Comparison of ENCODE assay signal across 16 mouse cellular contexts in genomic region chr10:75707901-75708632, GRCm38 (mm10). TPM values are rescaled to one million over a fixed set of nuclear protein-coding genes. Genes with fewer than 3 reads are reported as not detected.
DNase-seq lines count a peak whose midpoint lies in the region; ATAC-seq and TF ChIP-seq lines count a peak whose summit lies in the region.
"Had no signal": no experiment of that assay in that cellular context is flagged by ENCODE, and none has a peak within 500 bp of the region (broad histone marks: within the 10 kb centered on the region; RNA-seq: fewer than 3 reads in every experiment).

No protein-coding gene starts in this region.

- no peaks in the 10 kb centered on the region for H3K27me3 ChIP-seq in heart, embryonic 12.5 days (replicated peaks)
- no peaks in the 10 kb centered on the region for H3K27me3 ChIP-seq in liver, embryonic 12.5 days (replicated peaks)
- H3K27me3 ChIP-seq in liver, postnatal 0 days (ENCODE audit: insufficient read depth, low read length) = no peaks in the 10 kb centered on the region
- H3K27me3 ChIP-seq: embryonic facial prominence, embryonic 13.5 days; forebrain, embryonic 15.5 days; neural tube, embryonic 13.5 days had no signal

- WGBS in heart, embryonic 12.5 days = 89% methylated on average over 3 of the region's 3 CpGs
- WGBS in liver, embryonic 12.5 days (ENCODE audit: insufficient replicate concordance) = 78% methylated on average over 3 of the region's 3 CpGs
- WGBS in liver, postnatal 0 days (ENCODE audit: insufficient replicate concordance) = 82% methylated on average over 3 of the region's 3 CpGs

- DNase-seq in heart, adult 18-20 months = peak; percentile 42 to 74
- DNase-seq in liver, postnatal 0 days = no peak
- peak; percentile 36 for DNase-seq in Muller cell, postnatal 12 days (ENCODE audit: inconsistent ontology term)
- DNase-seq in heart, postnatal 10 days = peak; percentile 64 to 70
- DNase-seq: cerebellum, adult 11 months; kidney, adult 11 months; layer of hippocampus, adult 9-11 months had no signal

- intact Hi-C loops in heart, postnatal 10 days (cut with DNase I) = no loop called here

- H3K4me1 ChIP-seq in heart, embryonic 12.5 days (replicated peaks) = peaks cover 27% of the 10 kb centered on the region
- peaks cover 53% of the 10 kb centered on the region for H3K4me1 ChIP-seq in liver, embryonic 12.5 days
- peaks cover 23% of the 10 kb centered on the region for H3K4me1 ChIP-seq in liver, postnatal 0 days (ENCODE audit: insufficient read depth)
- H3K4me1 ChIP-seq: embryonic facial prominence, embryonic 13.5 days; limb, embryonic 10.5 days had no signal

- no peak for TF ChIP-seq EP300 in liver, postnatal 0 days (IDR thresholded peaks at IDR 0.05; ENCODE audit: low read depth)

- H3K4me3 ChIP-seq in heart, embryonic 12.5 days = no peak overlapping the region
- no peak overlapping the region for H3K4me3 ChIP-seq in liver, embryonic 12.5 days
- no peak overlapping the region for H3K4me3 ChIP-seq in liver, postnatal 0 days (ENCODE audit: low read depth, low read length)
- H3K4me3 ChIP-seq: embryonic facial prominence, embryonic 13.5 days; forebrain, embryonic 15.5 days; limb, embryonic 10.5 days; neural tube, embryonic 13.5 days had no signal

- H3K36me3 ChIP-seq in heart, embryonic 12.5 days = peaks cover 64% of the 10 kb centered on the region
- peaks cover 89% of the 10 kb centered on the region for H3K36me3 ChIP-seq in liver, embryonic 12.5 days
- peaks cover 57% of the 10 kb centered on the region for H3K36me3 ChIP-seq in liver, postnatal 0 days (replicated peaks; ENCODE audit: insufficient read depth, low read length)

- H3K9me3 ChIP-seq in heart, embryonic 12.5 days (replicated peaks) = no peaks in the 10 kb centered on the region
- no peaks in the 10 kb centered on the region for H3K9me3 ChIP-seq in liver, embryonic 12.5 days (replicated peaks)
- no peaks in the 10 kb centered on the region for H3K9me3 ChIP-seq in liver, postnatal 0 days (ENCODE audit: low read length)
- H3K9me3 ChIP-seq: embryonic facial prominence, embryonic 13.5 days; forebrain, embryonic 15.5 days; limb, embryonic 10.5 days; neural tube, embryonic 13.5 days had no signal

- no peak for TF ChIP-seq CTCF in liver, postnatal 0 days (IDR thresholded peaks at IDR 0.05; ENCODE audit: low read depth)

- H3K27ac ChIP-seq in heart, embryonic 12.5 days (ENCODE audit: poor library complexity, severe bottlenecking) = no peak overlapping the region
- peak overlapping the region; percentile 97 for H3K27ac ChIP-seq in liver, embryonic 12.5 days
- H3K27ac ChIP-seq in liver, postnatal 0 days (ENCODE audit: low read depth) = no peak overlapping the region
- H3K27ac ChIP-seq: embryonic facial prominence, embryonic 13.5 days; forebrain, embryonic 15.5 days; limb, embryonic 10.5 days; neural tube, embryonic 13.5 days had no signal

- H3K9ac ChIP-seq in heart, embryonic 12.5 days = no peak overlapping the region
- H3K9ac ChIP-seq in liver, embryonic 12.5 days = no peak overlapping the region; the same call in 1 of the 2 replicates
- no peak overlapping the region for H3K9ac ChIP-seq in liver, postnatal 0 days (replicated peaks)
- H3K9ac ChIP-seq: embryonic facial prominence, embryonic 13.5 days; forebrain, embryonic 15.5 days; neural tube, embryonic 13.5 days had no signal

- H3K4me2 ChIP-seq in heart, embryonic 12.5 days = no peak overlapping the region
- no peak overlapping the region for H3K4me2 ChIP-seq in liver, embryonic 12.5 days
- H3K4me2 ChIP-seq in liver, postnatal 0 days (ENCODE audit: low read depth, low read length) = no peak overlapping the region
- H3K4me2 ChIP-seq: embryonic facial prominence, embryonic 13.5 days; forebrain, embryonic 15.5 days; neural tube, embryonic 13.5 days had no signal

- no peak for ATAC-seq in heart, embryonic 12.5 days (ENCODE audit: insufficient number of reproducible peaks, low FRiP score)
- ATAC-seq in liver, embryonic 12.5 days = no peak
- no peak for ATAC-seq in liver, postnatal 0 days
- ATAC-seq in megakaryocyte progenitor cell, adult 5-6 weeks (replicated peaks; ENCODE audit: poor library complexity) = no peak
- ATAC-seq in frontal cortex, adult (ENCODE audit: low TSS enrichment) = no peak
- ATAC-seq: CD4-positive, CD25-positive, alpha-beta regulatory T cell, adult 4 months had no signal

RNA-seq across cellular contexts. Expression of gene Cabin1, which starts 56.1 kb away (rescaled TPM):
- total RNA-seq in heart, adult 18-20 months (2021) = 10 to 100 TPM; 15.2 to 20.9 TPM
- 26.0 and 26.7 TPM in 2 replicates for polyA plus RNA-seq in heart, embryonic 12.5 days (2016; fragmentation: Nextera tagmentation; extraction: Ambion mirVana)
- 23.7 and 24.4 TPM in 2 replicates for polyA plus RNA-seq in liver, embryonic 12.5 days (2016; fragmentation: Nextera tagmentation; extraction: Ambion mirVana)
- 8.2 and 9.1 TPM in 2 replicates for polyA plus RNA-seq in liver, postnatal 0 days (2015; fragmentation: Nextera tagmentation; extraction: Ambion mirVana)
- total RNA-seq in heart, postnatal 10 days (2021) = 10 to 100 TPM; 26.0 to 33.6 TPM
- 32.0 and 36.5 TPM in 2 replicates for total RNA-seq in megakaryocyte progenitor cell, adult 5-6 weeks (2015)
- 29.6 and 37.8 TPM in 2 replicates for total RNA-seq in megakaryocyte progenitor cell, adult 5-6 weeks (2017)
